Mouse (Mus musculus): ENCODE results near the gene Myh10. TPM values are rescaled to one million over a fixed set of nuclear protein-coding genes. Genes with fewer than 3 reads are reported as not detected.

Gene Myh10
- polyA plus RNA-seq, 2 experiments: 14.9 to 28.4 TPM

DNA sequence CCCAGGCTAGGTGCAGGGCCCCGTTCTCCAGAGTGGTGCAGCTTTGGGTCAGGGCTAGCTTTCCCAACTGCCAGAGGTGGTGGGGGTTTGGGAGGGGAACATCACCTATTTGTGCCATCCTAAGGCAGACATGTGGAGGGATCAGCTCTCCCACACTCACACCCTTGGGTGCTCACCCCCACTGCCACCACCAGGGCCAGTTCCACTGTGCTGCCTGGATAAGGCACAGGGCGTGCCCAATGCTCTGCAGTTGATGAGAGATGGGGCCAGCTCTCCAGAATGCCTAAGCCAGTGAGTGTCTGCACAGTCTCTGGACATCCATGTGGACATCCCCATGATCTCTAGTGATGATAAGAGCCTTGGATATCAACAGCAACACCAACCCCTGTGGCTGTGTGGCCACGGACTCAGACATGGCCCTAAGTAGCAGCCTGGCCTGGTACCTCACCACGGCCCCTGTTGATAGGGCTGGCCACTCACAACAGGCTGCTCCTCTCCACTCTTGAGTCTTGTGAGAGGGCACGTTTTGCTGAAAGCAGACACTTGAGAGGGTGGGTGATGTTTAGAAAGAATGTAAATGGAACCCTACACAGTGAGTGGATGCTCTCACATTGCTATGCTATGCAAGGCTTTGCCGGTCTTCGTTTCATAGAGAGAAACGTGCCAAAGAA lies 9.1 kb upstream of the Myh10 start:
- H3K27ac ChIP-seq: no peak overlapping the region
- H3K9me3 ChIP-seq (ENCODE audit: control insufficient read depth, low read length): no peaks in the 10 kb centered on the region
- no peak overlapping the region for H3K4me2 ChIP-seq (ENCODE audit: low read depth)
- H3K27me3 ChIP-seq (ENCODE audit: control insufficient read depth, insufficient read depth, low read length): no peaks in the 10 kb centered on the region; the same call in 1 of the 2 replicates
- no peak for TF ChIP-seq EP300 (IDR thresholded peaks at IDR 0.05; ENCODE audit: low read depth)
- peak; percentile 80 for TF ChIP-seq CTCF (IDR thresholded peaks at IDR 0.05; ENCODE audit: low read depth)
- H3K9ac ChIP-seq (replicated peaks): no peak overlapping the region
- ATAC-seq (ENCODE audit: insufficient read depth): peak; percentile 89
- 62% methylated on average over 8 of the region's 8 CpGs for WGBS (ENCODE audit: insufficient replicate concordance)
- DNase-seq (ENCODE audit: low read depth in 3 of 3, low spot score in 3 of 3): peak in 1 of 3 experiments; percentile 29
- H3K36me3 ChIP-seq (replicated peaks; ENCODE audit: control insufficient read depth, insufficient read depth, low read depth): no peaks in the 10 kb centered on the region
- no peak overlapping the region for H3K4me3 ChIP-seq (ENCODE audit: insufficient read depth in 1 of 2, low read depth in 2 of 2, low read length in 2 of 2)
- H3K4me1 ChIP-seq (replicated peaks; ENCODE audit: control insufficient read depth in 2 of 2, insufficient read depth in 2 of 2, low read length in 1 of 2): peaks cover 6 to 10% of the 10 kb centered on the region in 2 experiments

- H3K4me2 ChIP-seq (ENCODE audit: low read depth): no peak overlapping the region
- H3K9ac ChIP-seq (replicated peaks): no peak overlapping the region
- H3K27me3 ChIP-seq (ENCODE audit: control insufficient read depth, insufficient read depth, low read length): no peaks in the 10 kb centered on the region
- H3K4me3 ChIP-seq (ENCODE audit: insufficient read depth in 1 of 2, low read depth in 2 of 2, low read length in 2 of 2): no peak overlapping the region
- no peak for ATAC-seq (ENCODE audit: insufficient read depth)
- no peaks in the 10 kb centered on the region for H3K9me3 ChIP-seq (ENCODE audit: control insufficient read depth, low read length)
- 68% methylated on average over 5 of the region's 5 CpGs for WGBS (ENCODE audit: insufficient replicate concordance)
- H3K27ac ChIP-seq: no peak overlapping the region
- TF ChIP-seq CTCF (IDR thresholded peaks at IDR 0.05; ENCODE audit: low read depth): no peak
- no peak for TF ChIP-seq EP300 (IDR thresholded peaks at IDR 0.05; ENCODE audit: low read depth)
- no peak for DNase-seq (ENCODE audit: low read depth in 3 of 3, low spot score in 3 of 3)
- no peaks in the 10 kb centered on the region for H3K36me3 ChIP-seq (replicated peaks; ENCODE audit: control insufficient read depth, insufficient read depth, low read depth)
- peaks cover 10 to 16% of the 10 kb centered on the region in 2 experiments for H3K4me1 ChIP-seq (replicated peaks; ENCODE audit: control insufficient read depth in 2 of 2, insufficient read depth in 2 of 2, low read length in 1 of 2)
Observed at GRCm38 (mm10) chr11:68686001-68686400, 5.4 kb upstream of the Myh10 start.

DNA sequence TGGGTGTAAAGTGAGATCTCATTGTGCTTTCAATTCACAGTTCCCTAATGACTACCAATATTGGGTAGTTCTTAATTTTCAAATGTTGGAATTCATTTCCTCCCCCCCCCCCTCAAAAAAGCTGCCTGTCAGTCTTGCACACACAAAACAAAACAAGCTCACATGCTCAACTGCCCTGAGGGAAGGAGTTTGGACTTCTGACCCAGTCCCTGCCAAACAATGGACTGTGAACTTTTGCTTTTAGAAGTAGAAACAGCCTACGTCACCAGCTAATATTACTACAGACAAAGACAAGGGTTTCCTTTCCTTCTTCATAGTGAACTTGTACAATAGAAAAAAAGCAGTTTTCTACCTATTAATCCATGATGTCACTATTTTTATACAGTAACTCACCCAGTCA lies 2.1 kb upstream of the Myh10 start:
- TF ChIP-seq EP300 (IDR thresholded peaks at IDR 0.05; ENCODE audit: low read depth) (no peak), CTCF (IDR thresholded peaks at IDR 0.05; ENCODE audit: low read depth) (no peak)
- H3K9ac ChIP-seq (replicated peaks): no peak overlapping the region
- no peaks in the 10 kb centered on the region for H3K9me3 ChIP-seq (ENCODE audit: control insufficient read depth, low read length)
- 70% methylated on average over 1 of the region's 1 CpGs for WGBS (ENCODE audit: insufficient replicate concordance)
- H3K4me2 ChIP-seq (ENCODE audit: low read depth): no peak overlapping the region
- H3K36me3 ChIP-seq (replicated peaks; ENCODE audit: control insufficient read depth, insufficient read depth, low read depth): no peaks in the 10 kb centered on the region
- no peak overlapping the region for H3K4me3 ChIP-seq (ENCODE audit: insufficient read depth in 1 of 2, low read depth in 2 of 2, low read length in 2 of 2)
- peaks cover 13% of the 10 kb centered on the region in 2 experiments for H3K4me1 ChIP-seq (replicated peaks; ENCODE audit: control insufficient read depth in 2 of 2, insufficient read depth in 2 of 2, low read length in 1 of 2)
- DNase-seq (ENCODE audit: low read depth in 3 of 3, low spot score in 3 of 3) (no peak), ATAC-seq (ENCODE audit: insufficient read depth) (no peak)
- H3K27ac ChIP-seq: no peak overlapping the region
- no peaks in the 10 kb centered on the region for H3K27me3 ChIP-seq (ENCODE audit: control insufficient read depth, insufficient read depth, low read length)

- no peaks in the 10 kb centered on the region for H3K9me3 ChIP-seq (ENCODE audit: control insufficient read depth, low read length)
- H3K4me1 ChIP-seq (replicated peaks; ENCODE audit: control insufficient read depth in 2 of 2, insufficient read depth in 2 of 2, low read length in 1 of 2): peaks cover 13 to 19% of the 10 kb centered on the region in 2 experiments
- no peak overlapping the region for H3K27ac ChIP-seq
- H3K36me3 ChIP-seq (replicated peaks; ENCODE audit: control insufficient read depth, insufficient read depth, low read depth): no peaks in the 10 kb centered on the region
- H3K27me3 ChIP-seq (ENCODE audit: control insufficient read depth, insufficient read depth, low read length): no peaks in the 10 kb centered on the region
- no peak overlapping the region for H3K9ac ChIP-seq (replicated peaks)
- no peak overlapping the region for H3K4me3 ChIP-seq (ENCODE audit: insufficient read depth in 1 of 2, low read depth in 2 of 2, low read length in 2 of 2)
- 0 out of 2 replicates have a peak overlapping the region, but pooled peaks have one; percentile 18 for H3K4me2 ChIP-seq (ENCODE audit: low read depth)
- no peak for TF ChIP-seq EP300 (IDR thresholded peaks at IDR 0.05; ENCODE audit: low read depth)
- no peak for TF ChIP-seq CTCF (IDR thresholded peaks at IDR 0.05; ENCODE audit: low read depth)
- ATAC-seq (ENCODE audit: insufficient read depth) (no peak), DNase-seq (ENCODE audit: low read depth in 3 of 3, low spot score in 3 of 3) (peak in 1 of 3 experiments; percentile 17)
- WGBS (ENCODE audit: insufficient replicate concordance): 31% methylated on average over 5 of the region's 5 CpGs
Observed at GRCm38 (mm10) chr11:68690465-68690864, 894 bp upstream of the Myh10 start.

DNA sequence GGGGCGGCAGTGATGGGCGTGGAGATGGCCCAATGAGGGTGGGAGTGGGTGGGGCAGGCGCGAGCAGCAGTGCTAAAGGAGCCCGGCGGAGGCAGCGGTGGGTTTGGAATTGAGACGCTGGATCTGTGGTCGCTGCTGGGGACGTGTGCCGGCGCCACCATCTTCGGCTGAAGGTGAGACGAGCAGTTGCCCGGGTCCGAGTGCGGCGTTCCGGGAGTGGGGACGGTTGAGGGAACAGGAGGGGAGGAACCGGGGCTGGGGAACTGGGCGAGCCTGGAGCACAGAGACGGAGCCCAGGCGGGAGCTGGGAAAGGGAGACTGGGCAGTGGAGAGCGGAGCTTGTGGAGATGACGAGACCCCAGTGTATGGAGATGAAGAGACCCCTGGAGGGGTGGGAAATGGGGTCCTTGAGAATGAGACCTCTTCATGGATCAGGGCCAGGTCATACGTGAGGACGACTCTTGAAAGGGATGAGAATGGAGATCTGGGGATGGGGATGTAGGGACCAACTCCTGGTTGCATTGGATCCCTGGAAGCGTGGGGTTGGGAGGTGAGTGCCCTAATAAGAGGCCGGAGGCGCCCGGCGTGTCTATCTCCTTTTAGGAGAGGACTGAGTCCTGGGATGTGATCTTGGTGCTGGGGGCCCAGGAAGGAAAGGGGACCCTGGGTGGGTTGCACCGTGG lies 792 bp downstream of the Myh10 start:
- Histone ChIP-seq H3K36me3 (replicated peaks; ENCODE audit: control insufficient read depth, insufficient read depth, low read depth) (no peaks in the 10 kb centered on the region), H3K4me3 (ENCODE audit: insufficient read depth in 1 of 2, low read depth in 2 of 2, low read length in 2 of 2) (peak overlapping the region; percentile 72 to 83), H3K4me2 (ENCODE audit: low read depth) (peak overlapping the region; percentile 97), H3K9me3 (ENCODE audit: control insufficient read depth, low read length) (no peaks in the 10 kb centered on the region), H3K27ac (peak overlapping the region; percentile 30; the same call in 1 of the 2 replicates), H3K27me3 (ENCODE audit: control insufficient read depth, insufficient read depth, low read length) (no peaks in the 10 kb centered on the region), H3K4me1 (replicated peaks; ENCODE audit: control insufficient read depth in 2 of 2, insufficient read depth in 2 of 2, low read length in 1 of 2) (peaks cover 13 to 19% of the 10 kb centered on the region in 2 experiments), H3K9ac (replicated peaks) (peak overlapping the region; percentile 81)
- peak in 1 of 3 experiments; percentile 26 for DNase-seq (ENCODE audit: low read depth in 3 of 3, low spot score in 3 of 3)
- ATAC-seq (ENCODE audit: insufficient read depth): peak; percentile 40
- WGBS (ENCODE audit: insufficient replicate concordance): under 1% methylated on average over 34 of the region's 34 CpGs
- no peak for TF ChIP-seq EP300 (IDR thresholded peaks at IDR 0.05; ENCODE audit: low read depth)
- TF ChIP-seq CTCF (IDR thresholded peaks at IDR 0.05; ENCODE audit: low read depth): 0 out of 2 replicates have a peak, but pooled peaks have one; percentile 2

Data from liver, embryonic 14.5 days (tissue).